Mouse (Mus musculus): ENCODE measurements at regions not wholly inside any gene's neighbourhood (a gene's known extent, or its start where the extent isn't known, plus 50 kb on each side); places are given as distances from the start of the nearest gene placed in this dataset.

DNA sequence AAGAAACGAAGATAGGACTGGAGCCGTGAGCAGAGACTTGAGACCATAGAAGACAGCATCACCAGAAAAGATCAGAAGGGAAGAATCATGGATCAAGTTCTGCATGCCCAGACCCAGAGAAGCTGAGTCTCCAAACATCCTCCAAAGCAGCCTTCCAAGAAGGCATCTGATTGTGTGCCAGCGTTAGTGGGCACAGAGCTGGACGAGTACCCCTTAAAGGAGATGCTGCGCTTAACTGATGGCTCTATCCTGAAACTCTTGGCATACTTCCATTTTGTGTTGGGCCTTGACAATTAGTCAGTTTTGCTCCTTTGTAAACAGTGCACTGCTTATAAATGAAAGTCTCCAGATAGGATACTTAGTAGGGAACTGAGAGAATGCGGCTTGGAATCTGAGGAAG lies 119.8 kb downstream of the Il20rb start:
- WGBS = 62% methylated on average over 6 of the region's 6 CpGs
- Histone ChIP-seq H3K36me3 (no peaks in the 10 kb centered on the region), H3K4me3 (no peak overlapping the region), H3K9me3 (replicated peaks) (no peaks in the 10 kb centered on the region), H3K27ac (no peak overlapping the region), H3K27me3 (no peaks in the 10 kb centered on the region), H3K9ac (no peak overlapping the region), H3K4me2 (no peak overlapping the region), H3K4me1 (replicated peaks) (no peaks in the 10 kb centered on the region)
- no peak for ATAC-seq (replicated peaks; ENCODE audit: insufficient number of reproducible peaks, insufficient read depth, low FRiP score, low read depth)

DNA sequence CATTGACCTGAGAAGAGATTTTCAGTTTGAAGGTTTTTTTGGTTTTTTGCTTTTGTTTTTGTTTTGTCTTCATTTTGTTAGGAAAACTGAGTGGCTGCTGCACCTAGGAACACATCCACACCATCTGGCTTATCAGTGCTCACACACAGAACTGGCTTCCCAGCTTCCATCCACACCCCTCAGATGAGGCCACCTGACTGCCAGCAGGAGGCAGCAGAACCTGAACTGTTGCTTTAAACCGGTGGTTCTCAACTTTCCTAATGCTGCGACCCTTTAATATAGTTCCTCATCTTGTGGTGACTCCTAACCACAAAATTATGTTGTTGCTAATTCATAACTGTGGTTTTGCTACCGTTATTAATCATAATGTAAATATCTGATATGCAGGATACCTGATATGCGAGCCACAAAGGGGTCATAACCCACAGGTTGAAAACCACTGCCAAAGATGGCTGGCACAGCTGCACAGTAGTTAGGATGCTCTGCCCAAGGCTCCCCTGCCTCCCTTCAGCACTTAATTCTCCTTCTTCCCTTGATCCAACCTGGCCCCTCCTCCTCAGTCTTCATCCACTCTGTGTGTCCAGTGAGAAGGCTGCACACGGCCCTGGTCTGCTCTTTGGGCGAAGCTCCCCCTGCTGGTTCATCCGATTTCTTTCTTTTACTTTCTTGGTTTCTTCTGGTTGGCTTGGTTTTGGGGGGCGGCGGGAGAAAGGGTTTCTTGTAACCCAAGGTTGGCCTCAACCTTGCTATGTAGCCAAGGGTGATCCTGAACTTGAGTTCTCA lies 126.5 kb downstream of the Il20rb start:
- Histone ChIP-seq H3K4me2 (no peak overlapping the region), H3K4me3 (no peak overlapping the region), H3K9ac (no peak overlapping the region), H3K9me3 (replicated peaks) (no peaks in the 10 kb centered on the region), H3K27ac (no peak overlapping the region), H3K27me3 (no peaks in the 10 kb centered on the region), H3K36me3 (no peaks in the 10 kb centered on the region), H3K4me1 (replicated peaks) (peaks cover 3% of the 10 kb centered on the region; the same call in 1 of the 2 replicates)
- WGBS = 72% methylated on average over 9 of the region's 9 CpGs
- no peak for ATAC-seq (replicated peaks; ENCODE audit: insufficient number of reproducible peaks, insufficient read depth, low FRiP score, low read depth)

DNA sequence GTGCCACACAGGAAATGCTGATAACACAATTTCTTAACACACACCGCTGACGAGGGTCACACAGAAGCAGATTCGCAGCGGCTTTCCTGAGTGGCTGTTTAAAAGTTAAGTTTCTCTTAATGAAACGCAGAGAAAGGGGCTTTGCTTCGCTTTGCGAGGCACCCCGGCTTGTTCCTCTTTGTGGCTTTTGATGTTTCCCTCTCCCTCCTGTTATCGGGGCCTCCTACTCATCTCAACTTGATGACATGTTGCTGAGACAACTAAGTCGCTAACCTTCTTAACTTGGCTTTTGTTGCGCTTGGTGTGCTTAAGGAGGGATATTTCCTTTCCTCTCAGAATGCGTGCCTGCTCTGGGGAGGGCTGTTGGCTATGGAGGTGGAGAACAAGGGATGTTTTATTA lies 129.0 kb downstream of the Il20rb start:
- peak overlapping the region; percentile 23 for H3K4me3 ChIP-seq

DNA sequence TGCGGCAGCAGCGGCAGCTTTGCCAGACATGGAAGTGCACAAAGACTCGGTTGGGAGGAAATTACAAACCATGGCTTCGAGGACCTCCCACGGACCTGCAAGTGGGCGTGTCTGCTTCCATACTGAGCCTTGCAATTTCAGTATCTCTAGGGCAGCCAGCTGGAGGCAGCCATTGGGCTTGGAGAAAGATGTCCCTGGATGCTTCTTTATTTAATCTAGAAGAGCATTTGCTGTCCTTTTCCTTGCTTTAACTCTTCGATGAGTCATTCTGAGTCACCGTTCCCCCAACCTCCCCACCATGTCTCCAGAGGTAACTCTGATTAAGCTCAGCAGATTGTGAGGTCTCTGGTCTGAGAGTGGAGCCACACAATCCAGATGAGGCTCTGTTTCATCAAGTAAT lies 145.8 kb downstream of the Il20rb start:
- Histone ChIP-seq H3K9ac (no peak overlapping the region), H3K4me1 (replicated peaks) (no peaks in the 10 kb centered on the region), H3K4me2 (no peak overlapping the region), H3K4me3 (no peak overlapping the region), H3K27ac (no peak overlapping the region), H3K27me3 (no peaks in the 10 kb centered on the region), H3K9me3 (replicated peaks) (no peaks in the 10 kb centered on the region), H3K36me3 (no peaks in the 10 kb centered on the region)
- whole genome bisulfite sequencing = 70% methylated on average over 8 of the region's 8 CpGs
- no peak for ATAC-seq (replicated peaks; ENCODE audit: insufficient number of reproducible peaks, insufficient read depth, low FRiP score, low read depth)

More for the DNA sequence above, 129.0 kb downstream of the Il20rb start:
- H3K27me3 ChIP-seq = no peaks in the 10 kb centered on the region
- H3K36me3 ChIP-seq = no peaks in the 10 kb centered on the region
- peaks cover 3% of the 10 kb centered on the region; the same call in 1 of the 2 replicates for H3K4me1 ChIP-seq (replicated peaks)
- no peak overlapping the region for H3K9ac ChIP-seq
- WGBS = 24% methylated on average over 12 of the region's 12 CpGs
- H3K9me3 ChIP-seq (replicated peaks) = no peaks in the 10 kb centered on the region
- no peak overlapping the region for H3K27ac ChIP-seq
- ATAC-seq (replicated peaks; ENCODE audit: insufficient number of reproducible peaks, insufficient read depth, low FRiP score, low read depth) = no peak
- peak overlapping the region; percentile 50 for H3K4me2 ChIP-seq

DNA sequence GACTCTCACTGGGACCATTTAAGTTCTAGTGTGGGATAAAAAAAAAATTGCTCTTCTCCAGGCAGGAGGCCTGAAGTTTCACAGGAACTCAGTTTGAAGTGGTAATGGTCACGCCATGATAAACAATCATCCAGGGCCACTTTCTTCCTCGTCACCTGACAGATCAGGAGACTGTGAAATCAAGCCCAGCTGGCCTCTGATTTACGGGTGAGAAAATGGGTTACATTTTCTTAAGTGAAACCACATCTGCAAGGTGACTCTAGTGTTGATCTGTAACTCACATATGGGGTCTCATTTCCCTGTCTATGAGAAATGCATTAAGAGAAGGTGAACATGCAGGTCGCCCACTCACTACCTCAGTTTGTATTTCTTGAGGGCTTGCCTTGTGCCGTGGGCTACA lies 178.8 kb downstream of the Il20rb start:
- Histone ChIP-seq H3K36me3 (no peaks in the 10 kb centered on the region), H3K27me3 (no peaks in the 10 kb centered on the region), H3K9me3 (replicated peaks) (no peaks in the 10 kb centered on the region), H3K9ac (no peak overlapping the region), H3K4me1 (replicated peaks) (no peaks in the 10 kb centered on the region), H3K4me2 (no peak overlapping the region), H3K27ac (no peak overlapping the region), H3K4me3 (no peak overlapping the region)
- 56% methylated on average over 5 of the region's 5 CpGs for WGBS
- ATAC-seq (replicated peaks; ENCODE audit: insufficient number of reproducible peaks, insufficient read depth, low FRiP score, low read depth) = no peak

DNA sequence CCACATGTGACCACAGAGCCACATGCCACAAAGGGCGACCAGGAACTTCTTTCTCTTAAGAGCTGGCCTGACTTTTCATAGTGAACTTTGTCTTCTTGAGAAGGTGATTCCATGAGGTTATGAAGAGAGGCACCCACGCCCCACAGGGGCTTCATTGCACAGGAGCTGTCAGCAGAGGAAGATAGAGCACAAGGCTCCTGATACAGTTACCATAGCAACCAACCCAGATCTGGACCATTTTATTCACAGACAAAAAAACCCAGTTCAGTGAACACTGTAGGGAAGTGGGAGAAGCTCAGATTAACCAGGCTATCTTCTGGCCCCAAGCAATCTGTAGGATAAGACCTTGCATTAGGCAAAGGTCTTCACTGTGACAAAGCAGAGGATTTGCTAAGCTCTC lies 179.2 kb downstream of the Il20rb start:
- H3K9ac ChIP-seq = no peak overlapping the region
- no peak for ATAC-seq (replicated peaks; ENCODE audit: insufficient number of reproducible peaks, insufficient read depth, low FRiP score, low read depth)
- no peaks in the 10 kb centered on the region for H3K4me1 ChIP-seq (replicated peaks)
- H3K27me3 ChIP-seq = no peaks in the 10 kb centered on the region
- H3K9me3 ChIP-seq (replicated peaks) = no peaks in the 10 kb centered on the region
- no peaks in the 10 kb centered on the region for H3K36me3 ChIP-seq
- no peak overlapping the region for H3K4me2 ChIP-seq
- 56% methylated on average over 2 of the region's 2 CpGs for WGBS
- no peak overlapping the region for H3K27ac ChIP-seq
- no peak overlapping the region for H3K4me3 ChIP-seq

DNA sequence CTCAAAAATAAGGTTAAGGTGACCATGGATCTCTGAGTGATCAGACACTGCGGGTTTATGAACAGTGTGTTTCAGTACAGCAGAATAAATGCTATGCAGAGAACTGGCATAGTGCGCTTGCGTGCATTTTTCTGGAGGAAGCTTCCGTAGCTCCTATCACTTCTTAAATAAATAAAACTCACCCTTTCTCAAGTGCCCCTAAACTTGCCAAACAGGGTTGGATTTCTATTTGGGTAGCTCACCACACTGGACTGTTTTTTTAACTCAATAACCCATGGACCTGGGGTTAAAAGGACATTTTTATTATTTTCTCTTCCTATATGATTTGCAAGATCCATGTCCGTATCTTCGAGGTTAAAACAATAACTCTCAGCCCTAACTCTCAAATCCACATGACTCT lies 182.8 kb downstream of the Il20rb start:
- H3K4me1 ChIP-seq (replicated peaks) = no peaks in the 10 kb centered on the region
- no peak for ATAC-seq (replicated peaks; ENCODE audit: insufficient number of reproducible peaks, insufficient read depth, low FRiP score, low read depth)
- H3K9ac ChIP-seq = no peak overlapping the region
- H3K27ac ChIP-seq = no peak overlapping the region
- H3K4me3 ChIP-seq = no peak overlapping the region
- H3K27me3 ChIP-seq = no peaks in the 10 kb centered on the region
- no peaks in the 10 kb centered on the region for H3K36me3 ChIP-seq
- H3K4me2 ChIP-seq = no peak overlapping the region
- 75% methylated on average over 6 of the region's 6 CpGs for WGBS
- no peaks in the 10 kb centered on the region for H3K9me3 ChIP-seq (replicated peaks)

DNA sequence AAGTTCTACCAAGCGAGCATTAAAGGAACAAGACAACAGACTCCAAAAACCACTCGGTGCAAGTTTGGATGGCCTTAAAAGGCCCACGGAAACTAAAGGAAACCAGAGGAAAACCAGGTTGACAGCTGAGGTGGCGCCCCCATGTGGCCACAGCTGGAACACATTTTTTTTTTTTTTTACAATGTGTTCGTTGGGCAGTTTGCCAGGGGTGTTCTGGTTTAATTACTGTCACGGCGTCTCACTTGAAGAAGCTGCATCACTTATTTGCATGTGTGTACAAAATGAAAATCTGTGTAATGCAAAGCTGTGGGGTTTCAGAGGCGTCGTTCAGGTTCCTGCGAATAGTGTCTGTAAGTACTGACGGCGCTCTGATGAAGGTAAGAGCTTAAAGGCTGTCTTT lies 185.0 kb downstream of the Il20rb start:
- Histone ChIP-seq H3K27me3 (no peaks in the 10 kb centered on the region), H3K9me3 (replicated peaks) (no peaks in the 10 kb centered on the region), H3K9ac (no peak overlapping the region), H3K4me3 (no peak overlapping the region), H3K27ac (no peak overlapping the region), H3K4me1 (replicated peaks) (no peaks in the 10 kb centered on the region), H3K36me3 (no peaks in the 10 kb centered on the region), H3K4me2 (no peak overlapping the region)
- 59% methylated on average over 12 of the region's 12 CpGs for WGBS
- no peak for ATAC-seq (replicated peaks; ENCODE audit: insufficient number of reproducible peaks, insufficient read depth, low FRiP score, low read depth)

DNA sequence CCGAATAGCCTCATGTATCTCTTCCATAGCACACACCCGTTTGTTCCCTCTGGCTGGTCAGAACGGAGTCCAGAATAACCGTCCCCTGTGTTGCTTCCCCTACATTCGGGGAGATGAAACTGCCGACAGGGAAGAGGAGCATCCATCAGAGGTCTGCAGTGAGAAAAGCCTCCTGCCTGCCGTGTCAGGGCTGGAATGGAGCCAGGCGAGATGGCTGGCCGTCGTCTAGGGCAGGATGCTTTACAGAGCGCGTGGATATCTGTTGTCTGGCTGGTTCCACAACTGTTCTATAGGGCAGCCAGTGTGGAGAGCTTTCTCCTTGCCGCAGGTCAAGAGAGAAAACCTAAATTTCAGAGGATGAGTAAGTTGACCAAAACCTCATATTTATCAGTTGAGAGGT lies 209.2 kb downstream of the Il20rb start:
- WGBS = 41% methylated on average over 13 of the region's 13 CpGs
- H3K4me2 ChIP-seq = no peak overlapping the region
- no peaks in the 10 kb centered on the region for H3K27me3 ChIP-seq
- H3K4me1 ChIP-seq (replicated peaks) = peaks cover 4% of the 10 kb centered on the region
- H3K9me3 ChIP-seq (replicated peaks) = no peaks in the 10 kb centered on the region
- ATAC-seq (replicated peaks; ENCODE audit: insufficient number of reproducible peaks, insufficient read depth, low FRiP score, low read depth) = no peak
- H3K27ac ChIP-seq = no peak overlapping the region
- no peaks in the 10 kb centered on the region for H3K36me3 ChIP-seq
- H3K4me3 ChIP-seq = no peak overlapping the region
- H3K9ac ChIP-seq = no peak overlapping the region

DNA sequence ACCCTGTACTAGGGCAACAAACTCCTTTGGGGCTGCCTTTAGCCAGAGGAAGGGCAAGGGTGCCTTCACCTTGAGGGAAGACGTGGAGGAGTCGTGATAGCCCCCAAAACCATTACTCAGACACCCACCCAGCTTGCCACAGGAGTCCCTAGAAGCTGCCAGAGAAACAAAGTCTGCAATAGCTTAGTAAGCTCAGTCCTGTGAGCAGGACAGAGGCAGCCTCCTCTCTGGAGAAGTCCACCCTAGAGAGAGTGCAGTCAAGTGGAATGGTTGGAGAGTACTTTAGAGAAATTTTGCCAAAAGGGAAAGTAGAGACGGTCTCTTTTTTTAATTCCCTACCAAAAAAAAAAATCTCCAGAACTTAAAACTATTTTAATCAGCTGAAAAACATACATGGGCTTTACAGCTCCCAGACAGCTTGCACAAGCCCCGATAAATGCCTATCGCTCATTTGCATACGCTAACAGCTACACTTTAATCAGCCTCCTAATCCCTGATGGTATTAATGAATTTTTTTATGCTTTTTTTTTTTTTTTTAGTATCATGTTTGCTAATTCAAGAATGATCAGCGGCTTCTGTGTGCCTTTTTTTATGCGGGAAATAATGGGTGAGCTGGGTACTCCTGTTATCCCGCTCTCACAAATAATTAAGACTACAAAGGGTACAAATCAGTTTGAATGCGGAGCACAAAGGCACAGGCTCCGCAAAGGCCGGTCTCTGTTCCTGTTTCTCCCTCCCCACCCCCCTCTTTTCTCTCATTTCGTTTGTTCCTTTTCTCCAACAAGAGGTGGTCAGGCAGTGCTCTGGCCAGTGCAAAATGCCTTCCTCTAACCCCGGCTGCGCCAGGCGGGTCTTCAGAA lies 219.8 kb downstream of the Il20rb start:
- H3K36me3 ChIP-seq = no peaks in the 10 kb centered on the region
- ATAC-seq (replicated peaks; ENCODE audit: insufficient number of reproducible peaks, insufficient read depth, low FRiP score, low read depth) = no peak
- no peak overlapping the region for H3K27ac ChIP-seq
- no peaks in the 10 kb centered on the region for H3K9me3 ChIP-seq (replicated peaks)
- H3K27me3 ChIP-seq = peaks cover 6% of the 10 kb centered on the region; the same call in 1 of the 2 replicates
- WGBS = 43% methylated on average over 16 of the region's 16 CpGs
- H3K4me2 ChIP-seq = no peak overlapping the region
- H3K4me3 ChIP-seq = no peak overlapping the region
- H3K4me1 ChIP-seq (replicated peaks) = no peaks in the 10 kb centered on the region
- H3K9ac ChIP-seq = no peak overlapping the region

DNA sequence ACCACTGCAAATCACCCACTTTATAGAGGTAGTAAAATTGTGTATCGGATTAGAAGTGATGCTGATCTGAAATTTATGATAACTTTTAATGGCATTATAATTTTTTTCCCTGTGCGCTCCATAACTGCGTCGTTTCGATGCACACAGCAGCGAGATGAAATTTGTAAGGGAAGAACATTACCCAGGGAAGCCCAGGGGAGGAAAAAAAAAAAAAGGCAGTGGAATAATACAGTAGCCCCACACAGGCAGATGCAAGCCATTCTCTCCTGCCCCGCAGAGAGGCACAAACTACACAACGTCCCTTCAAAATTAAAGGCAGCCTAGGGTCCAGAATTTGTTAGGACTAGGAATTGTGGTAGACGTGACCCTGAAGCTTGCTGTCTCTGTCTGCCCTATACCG lies 234.2 kb downstream of the Il20rb start:
- Histone ChIP-seq H3K4me2 (no peak overlapping the region), H3K9ac (no peak overlapping the region), H3K27ac (no peak overlapping the region), H3K4me3 (no peak overlapping the region), H3K27me3 (no peaks in the 10 kb centered on the region), H3K36me3 (no peaks in the 10 kb centered on the region), H3K9me3 (replicated peaks) (no peaks in the 10 kb centered on the region), H3K4me1 (replicated peaks) (no peaks in the 10 kb centered on the region)
- no peak for ATAC-seq (replicated peaks; ENCODE audit: insufficient number of reproducible peaks, insufficient read depth, low FRiP score, low read depth)
- 80% methylated on average over 10 of the region's 10 CpGs for WGBS
